Mouse (Mus musculus): ENCODE data around the gene Il1b.

DNA sequence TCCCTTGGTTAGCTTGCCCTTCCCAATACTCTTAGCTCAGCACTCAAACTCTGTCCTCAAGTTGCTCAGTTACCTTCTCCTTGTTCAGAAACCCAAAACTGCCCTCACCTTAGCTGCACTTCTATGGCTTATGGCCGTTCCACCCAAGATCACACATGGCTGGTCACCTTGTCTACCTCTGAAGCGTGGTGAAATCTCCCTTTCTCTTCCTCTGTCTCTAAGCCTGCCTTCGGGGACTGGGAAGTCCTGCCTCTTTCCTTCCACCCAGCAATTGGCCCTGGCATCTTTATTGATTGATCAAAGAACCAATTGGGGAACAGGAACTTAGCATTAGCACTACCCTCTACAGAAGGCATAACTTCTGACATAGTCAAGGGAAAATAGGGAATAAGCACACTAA, 27.2 kb upstream of the Il1b start:
- TF ChIP-seq CTCF (IDR thresholded peaks at IDR 0.05; ENCODE audit: extremely low read depth, insufficient read depth, low read length) (no peak), POLR2A (IDR thresholded peaks at IDR 0.05; ENCODE audit: extremely low read depth, insufficient read depth, low read length) (no peak)
